Mouse (Mus musculus): ENCODE data around the gene 6030468B19Rik.

The 6030468B19Rik gene

DNA sequence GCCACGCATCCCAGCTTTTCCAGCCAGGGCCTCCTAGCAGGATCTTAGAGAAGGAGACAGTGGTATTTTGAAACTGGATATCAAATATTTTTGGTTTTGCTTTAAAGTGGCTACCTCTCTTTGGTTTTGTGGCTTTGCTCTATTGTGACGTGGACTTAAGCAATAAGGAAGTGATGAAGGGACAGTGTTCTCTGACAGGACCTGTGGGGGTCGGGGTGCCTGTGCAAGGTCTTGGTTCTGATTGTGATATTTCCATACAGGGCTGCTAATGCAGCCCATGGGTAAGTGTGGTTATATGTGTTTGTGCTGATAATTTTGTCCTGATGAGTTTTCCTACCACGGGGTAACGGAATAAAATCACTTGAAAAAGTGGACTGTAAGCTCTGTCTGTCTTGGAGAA, 57.9 kb downstream of the 6030468B19Rik start:
- no peak for DNase-seq (ENCODE audit: low spot score in 2 of 2)

DNA sequence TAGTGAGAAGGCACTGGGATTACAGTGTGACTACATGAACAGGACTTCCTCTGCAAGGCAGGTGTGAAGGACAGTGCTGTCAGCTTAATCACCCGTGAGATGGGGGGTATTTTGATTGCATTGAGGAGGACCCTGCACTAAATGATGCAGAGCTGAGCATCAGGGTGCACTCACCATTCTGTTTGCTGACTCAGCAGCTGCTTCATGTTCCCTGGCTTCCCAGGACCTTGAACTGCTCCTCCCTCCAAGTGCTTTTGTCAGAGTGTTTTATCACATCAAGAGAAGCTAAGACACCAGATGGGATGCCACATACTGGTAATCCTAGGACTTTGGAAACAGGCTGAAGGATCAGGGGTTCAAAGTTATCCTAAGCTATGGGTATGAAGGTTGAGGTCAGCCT, 58.5 kb downstream of the 6030468B19Rik start:
- no peak for DNase-seq (ENCODE audit: low spot score in 2 of 2)

Data from right cerebral cortex, postnatal 10 days (tissue).